Mouse (Mus musculus) CD4-positive, CD25-positive, alpha-beta regulatory T cell, adult 4 months (primary cell): ENCODE measurements around the gene Dock3. TPM values are rescaled to one million over a fixed set of nuclear protein-coding genes. Genes with fewer than 3 reads are reported as not detected.

Experiments used
- ATAC-seq: one replicate; pipeline ENCODE4 v1.8.0; 2017
- polyA plus RNA-seq, 2 experiments: library from polyadenylated mRNA; unstranded; fragments of 100-300 nt; shearing (Covaris generic); gene quantifications; one replicate each; pipeline ENCODE4 v1.2.1; 2017

Dock3 gene
- polyA plus RNA-seq, 2 experiments from 2014 or later: 0.05 TPM; not detected in 1

DNA sequence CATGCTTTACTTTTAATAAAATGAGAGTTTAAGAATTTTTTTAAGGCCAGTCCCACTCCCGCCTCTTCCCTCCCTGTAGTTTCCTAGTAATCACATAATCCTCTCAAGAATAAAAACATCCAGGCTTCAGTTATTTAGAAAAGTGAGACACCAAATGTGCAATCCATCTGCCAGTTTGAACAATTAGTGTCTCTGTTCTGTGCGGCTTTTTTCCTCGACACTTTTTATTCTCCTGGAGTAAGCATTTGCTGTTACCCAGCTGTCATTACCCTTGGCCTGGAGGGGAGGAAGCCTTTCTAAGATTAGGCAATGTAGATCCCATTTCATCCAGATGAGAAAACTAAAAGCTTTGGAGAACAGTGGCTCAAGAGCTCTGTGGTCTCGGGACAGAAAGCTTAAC lies 221.9 kb downstream of the Dock3 start:
- ATAC-seq: no peak

DNA sequence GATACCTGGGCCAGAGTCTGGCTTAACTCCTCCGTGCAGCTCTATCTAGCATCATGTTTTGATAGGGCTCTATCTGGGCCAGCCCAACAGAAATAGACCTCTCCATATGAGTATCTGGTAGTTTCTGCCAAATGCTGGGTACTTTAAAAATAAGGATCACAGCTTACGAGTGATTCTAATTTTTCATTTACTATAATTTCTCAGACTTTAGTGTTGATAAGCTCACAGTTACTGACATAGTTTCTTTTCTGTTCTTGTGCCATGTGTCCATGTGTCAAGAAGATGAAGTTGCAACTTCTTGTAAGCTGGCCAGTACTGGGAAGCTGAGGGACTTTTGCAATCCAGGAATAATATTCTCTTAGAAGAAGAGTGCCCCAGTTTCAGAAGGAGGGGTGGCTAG lies 228.5 kb downstream of the Dock3 start:
- no peak for ATAC-seq

GRCm38 (mm10) chr9:106970742-106971141 lies 261.0 kb downstream of the Dock3 start:
- no peak for ATAC-seq

GRCm38 (mm10) chr9:106958452-106958851 lies 273.3 kb downstream of the Dock3 start:
- no peak for ATAC-seq

DNA sequence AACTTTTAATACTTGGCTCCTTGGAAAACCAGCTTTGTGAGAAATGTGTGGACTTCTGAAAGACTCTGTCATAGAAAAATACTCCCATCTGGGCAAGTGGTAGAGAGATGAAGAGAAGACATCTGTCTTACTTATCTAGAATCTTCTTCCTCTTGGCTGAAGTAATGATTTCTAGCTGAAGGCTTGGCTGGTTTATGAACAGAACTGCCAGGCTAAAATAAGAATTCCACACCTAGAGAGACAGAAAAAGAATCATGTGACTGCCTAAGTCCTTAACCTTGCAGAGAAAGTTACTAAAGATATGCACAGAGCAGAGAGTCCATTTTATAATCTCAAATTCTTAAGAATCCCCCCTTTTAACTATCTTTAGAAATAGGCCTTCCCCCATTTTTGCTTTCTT lies 276.2 kb downstream of the Dock3 start:
- ATAC-seq: no peak

DNA sequence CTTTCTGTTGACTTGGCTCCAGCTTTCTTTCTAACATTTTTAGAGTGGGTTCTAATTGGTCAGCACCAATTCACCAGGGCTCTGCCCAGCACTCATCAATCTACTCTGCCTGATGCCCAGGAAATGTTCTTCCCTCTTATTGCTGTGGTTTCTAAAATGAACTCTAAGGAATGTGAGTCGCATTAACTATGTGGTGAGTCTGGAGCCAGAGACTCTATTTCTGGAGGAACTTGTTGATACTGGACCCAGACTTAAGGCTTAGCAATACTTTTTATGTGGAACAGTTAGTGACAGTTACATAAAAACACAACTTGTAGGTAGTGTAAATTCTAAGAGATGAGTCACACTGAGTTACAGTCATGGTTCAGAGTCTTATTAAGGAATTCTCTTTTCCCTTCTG lies 296.7 kb downstream of the Dock3 start:
- ATAC-seq: no peak

DNA sequence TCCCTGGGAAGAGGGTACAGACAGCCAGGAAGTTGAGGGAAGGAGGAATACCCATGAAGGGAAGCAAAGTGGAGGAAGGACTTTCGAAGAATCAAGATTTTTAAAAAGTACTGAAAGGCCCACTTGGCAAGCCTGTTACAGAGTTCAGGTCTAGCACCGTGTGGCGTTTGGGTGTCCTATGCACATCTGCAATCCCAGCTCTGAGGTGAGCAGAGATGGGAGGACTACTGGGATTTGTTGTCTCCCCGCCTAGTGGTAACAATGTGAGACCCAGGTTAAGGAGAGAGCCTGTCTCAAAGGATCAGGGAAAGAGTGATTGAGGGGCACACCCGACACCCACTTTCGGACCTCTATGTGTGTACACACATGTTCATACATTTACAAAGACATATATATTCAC lies 316.8 kb downstream of the Dock3 start:
- ATAC-seq: no peak

DNA sequence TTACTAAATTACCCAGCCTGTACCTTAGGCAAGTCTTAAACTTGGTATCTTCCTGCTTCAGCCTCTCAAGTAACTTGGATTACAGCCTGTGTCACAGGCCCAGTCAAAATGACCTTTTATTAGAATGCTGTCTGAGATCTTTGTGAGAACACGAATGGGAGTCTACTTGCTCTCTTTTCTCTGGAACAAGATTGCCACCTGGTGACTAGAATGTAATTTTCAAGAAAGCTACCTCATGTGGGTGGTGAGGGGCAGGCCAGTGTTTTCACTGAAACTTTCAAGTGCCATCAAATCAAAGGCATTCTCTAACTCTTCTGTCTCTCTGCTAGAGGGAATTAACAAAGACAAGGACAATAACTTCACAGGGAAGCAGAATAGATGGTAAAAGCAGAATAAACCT lies 317.9 kb downstream of the Dock3 start:
- no peak for ATAC-seq

DNA sequence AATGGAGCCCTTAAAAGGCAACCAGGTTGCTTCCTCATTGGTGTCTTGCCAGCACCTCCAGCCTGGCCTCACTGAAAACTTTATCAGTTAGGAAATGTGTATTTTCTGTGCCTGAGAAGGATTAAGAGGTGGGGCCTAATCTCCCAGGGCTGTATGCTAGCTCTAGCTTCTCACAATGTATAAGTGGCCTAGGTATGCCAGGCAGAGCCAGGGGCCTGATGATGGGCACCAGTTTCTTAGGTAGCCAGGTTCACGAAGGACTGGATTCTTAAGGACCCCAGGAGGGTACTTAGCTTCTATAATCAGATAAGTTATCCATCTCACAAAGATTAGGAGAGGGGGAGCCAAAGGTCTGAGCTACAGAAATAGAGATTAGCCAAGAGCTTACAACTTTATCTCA lies 320.1 kb downstream of the Dock3 start:
- no peak for ATAC-seq

GRCm38 (mm10) chr9:106908715-106909114 lies 323.0 kb downstream of the Dock3 start:
- no peak for ATAC-seq

- ATAC-seq: no peak
Measured at GRCm38 (mm10) chr9:106908174-106908573, 323.5 kb downstream of the Dock3 start.

DNA sequence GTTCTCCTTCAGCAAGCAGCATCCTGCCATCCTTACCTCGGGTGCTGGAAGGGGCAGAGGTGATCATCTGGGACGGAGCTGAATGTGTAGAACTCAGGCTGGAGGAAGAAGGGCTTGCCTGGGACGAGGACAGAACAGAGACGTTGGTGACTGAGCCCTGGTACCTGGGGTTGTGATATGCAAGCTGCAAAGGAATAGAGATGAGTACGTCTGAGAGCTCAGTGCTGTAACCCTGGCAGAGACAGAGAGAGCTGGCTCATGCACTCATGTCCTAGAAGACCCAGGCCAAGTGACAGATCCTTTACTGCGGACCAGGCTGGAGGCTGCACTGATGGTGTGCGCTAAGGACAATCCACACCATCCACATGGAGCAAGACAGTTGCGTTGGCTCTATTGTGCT lies 325.1 kb downstream of the Dock3 start:
- ATAC-seq: no peak

- ATAC-seq: no peak
Measured at GRCm38 (mm10) chr9:106903791-106904134, 327.9 kb downstream of the Dock3 start.

- no peak for ATAC-seq
Measured at GRCm38 (mm10) chr9:106903099-106903790, 328.5 kb downstream of the Dock3 start.

DNA sequence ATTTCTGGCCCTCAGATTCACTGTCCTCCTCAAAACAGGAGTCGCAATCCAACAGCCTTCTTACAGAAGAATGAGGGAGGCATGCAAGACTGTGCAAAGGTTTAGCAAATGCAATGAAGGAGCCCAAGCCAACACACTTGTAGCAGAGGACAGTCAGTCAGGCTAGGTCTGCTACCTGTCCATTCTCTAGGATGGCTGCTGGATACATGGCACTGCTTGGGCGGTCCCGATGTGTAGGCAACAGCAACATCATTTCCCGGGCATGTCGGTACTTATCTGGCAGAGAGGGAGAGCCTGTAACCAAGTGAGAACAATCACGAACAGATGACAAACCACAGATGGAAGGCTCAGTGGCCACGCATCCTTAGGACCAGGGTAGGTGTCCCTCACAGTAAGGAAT lies 330.1 kb downstream of the Dock3 start:
- no peak for ATAC-seq

GRCm38 (mm10) chr9:106898901-106899300 lies 332.8 kb downstream of the Dock3 start:
- no peak for ATAC-seq

GRCm38 (mm10) chr9:106893327-106893726 lies 338.4 kb downstream of the Dock3 start:
- ATAC-seq: no peak

DNA sequence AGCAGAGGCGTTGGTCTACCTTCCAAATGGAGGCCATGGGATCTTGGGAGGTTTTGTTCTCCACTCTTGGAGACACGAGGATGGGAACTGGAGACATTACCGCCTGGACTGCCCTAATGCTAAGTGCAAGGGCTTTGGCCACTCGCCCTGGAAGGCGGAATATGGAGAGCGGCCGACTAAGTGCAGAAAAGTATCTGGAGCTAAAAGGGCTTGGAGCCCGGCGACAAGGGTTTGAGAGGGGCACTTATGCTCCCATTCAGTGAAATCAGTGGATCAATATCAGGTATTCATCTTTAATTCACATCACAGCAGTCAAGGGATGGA lies 339.2 kb downstream of the Dock3 start:
- ATAC-seq: no peak

GRCm38 (mm10) chr9:106891829-106892551 lies 339.7 kb downstream of the Dock3 start, which contains the start of gene Manf:
Manf (minus strand) TSS chr9:106891979.
- peak; percentile 88 for ATAC-seq

DNA sequence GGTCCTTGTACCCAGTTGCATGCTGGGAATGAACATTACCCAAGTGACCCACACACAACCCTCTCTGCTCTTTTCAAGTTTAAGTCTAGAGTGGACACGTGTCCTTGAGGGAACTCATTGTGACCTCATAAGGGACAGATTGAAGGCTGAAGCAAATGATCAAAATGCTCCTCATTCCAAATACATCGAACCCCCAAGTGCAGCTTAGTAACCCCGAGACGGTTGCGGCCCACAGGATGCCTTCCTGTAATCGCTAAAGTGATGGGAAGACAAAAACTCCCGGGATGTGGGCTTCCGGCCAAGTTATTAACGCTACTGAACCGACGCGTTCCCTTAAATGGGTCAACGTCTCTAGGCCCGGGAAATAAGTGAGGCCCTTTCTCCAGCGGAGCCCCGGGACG lies 340.4 kb downstream of the Dock3 start:
- ATAC-seq: no peak

DNA sequence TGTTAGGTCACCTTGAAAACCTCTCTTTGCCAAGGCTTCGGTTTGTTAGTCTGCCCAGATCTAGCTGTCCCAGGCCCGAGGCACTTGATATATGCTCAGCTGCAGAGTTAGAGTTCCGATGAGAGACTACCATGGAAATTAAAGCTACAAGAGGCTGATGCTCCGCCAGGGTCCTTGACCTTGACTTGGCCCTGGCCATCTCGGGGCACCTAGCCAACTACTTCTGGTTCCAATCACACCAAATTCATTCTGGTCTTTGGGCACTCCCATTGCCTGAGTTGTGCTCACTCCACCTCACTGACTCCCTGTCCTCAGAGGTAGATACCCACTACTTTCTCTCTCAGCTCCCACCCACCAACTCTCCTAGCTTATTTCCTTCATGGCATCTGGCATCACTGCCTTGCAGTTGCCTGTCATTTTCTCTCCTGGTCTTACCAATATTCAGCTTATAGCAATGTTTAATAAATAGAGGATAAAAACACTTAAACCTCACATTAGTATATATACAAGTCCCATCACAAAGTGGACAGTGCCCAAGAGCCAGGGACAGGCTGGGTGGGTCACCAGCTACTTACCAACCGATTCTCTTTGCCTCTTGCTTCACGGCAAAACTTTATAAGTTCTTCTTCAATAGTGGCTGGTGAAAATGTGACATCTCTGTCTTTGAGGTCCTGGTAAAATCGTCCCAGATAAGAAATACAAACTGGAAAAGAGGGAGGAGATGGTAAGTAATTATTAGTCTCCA lies 341.0 kb downstream of the Dock3 start:
- ATAC-seq: no peak

DNA sequence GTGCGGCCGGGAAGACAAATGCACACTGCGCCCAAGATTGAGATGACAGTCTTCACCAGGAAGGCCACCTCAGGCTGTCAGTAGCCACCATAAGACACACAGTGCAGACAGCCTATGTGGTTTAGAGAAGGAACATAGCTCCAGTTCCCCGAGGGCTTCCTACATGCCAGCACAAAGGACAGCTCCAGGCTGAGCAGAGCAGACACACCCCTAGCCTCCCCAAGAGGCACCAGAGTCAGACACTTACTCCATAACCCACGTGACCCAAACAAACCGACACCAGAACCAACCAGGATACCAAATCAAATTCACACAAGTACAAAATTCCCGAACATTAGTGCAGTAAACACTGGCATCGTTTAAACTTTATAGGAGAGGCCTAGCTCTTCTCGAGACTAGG lies 342.4 kb downstream of the Dock3 start:
- no peak for ATAC-seq

DNA sequence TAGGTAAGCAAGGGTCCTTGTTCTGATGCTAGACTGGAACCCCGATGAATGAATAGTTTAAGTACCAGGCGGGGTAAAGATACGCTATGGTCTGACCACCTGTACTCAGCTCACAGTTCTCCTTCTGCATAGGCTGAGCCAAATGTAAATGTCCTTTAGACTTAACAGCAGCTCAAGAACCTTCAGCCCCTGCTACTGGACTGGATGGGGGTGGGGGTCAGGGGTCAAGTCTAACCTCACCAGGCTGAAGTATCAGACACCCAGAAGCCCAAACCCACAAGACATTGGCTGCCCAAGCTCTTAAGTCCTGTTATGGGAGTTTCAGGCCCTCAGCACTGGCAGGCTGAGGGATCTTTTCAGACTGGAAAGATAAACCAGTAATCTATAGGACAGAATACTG lies 343.4 kb downstream of the Dock3 start:
- no peak for ATAC-seq
